Mouse (Mus musculus) cerebellum, adult 18-20 months (tissue): ENCODE results near the gene Syde1.
A peak's percentile ranks its signal among the peaks of the same experiment; 100 is the strongest.
"Not testable (repeated sequence)": the region's sequence is repeated elsewhere in the genome, so short reads cannot be mapped to it uniquely, and the experiment has no call there.

ENCODE experiments used
- DNase-seq, 2 experiments: peaks; one replicate each; pipeline ENCODE4 v3.0.0; 2021

The Syde1 gene

GRCm38 (mm10) chr10:78591406-78592328 is at the start of gene Syde1:
TSS of gene Syde1 (minus strand) at chr10:78591964.
- peak in 1 of 2 experiments; percentile 47 for DNase-seq

- peak; percentile 32 to 37 for DNase-seq
Observed at GRCm38 (mm10) chr10:78632311-78632710, 40.5 kb upstream of the Syde1 start.

- DNase-seq = peak; percentile 55 to 57
Observed at GRCm38 (mm10) chr10:78630194-78630593, 38.4 kb upstream of the Syde1 start.

- DNase-seq = not testable (repeated sequence)
Observed at GRCm38 (mm10) chr10:78623143-78623542, 31.4 kb upstream of the Syde1 start.

- DNase-seq = no peak
Observed at GRCm38 (mm10) chr10:78617974-78618373, 26.2 kb upstream of the Syde1 start, which contains the start of gene Olfr1357. TSS of gene Olfr1357 (minus strand) at chr10:78618074.

- no peak for DNase-seq
Observed at GRCm38 (mm10) chr10:78607602-78608001, 15.8 kb upstream of the Syde1 start.

- peak; percentile 68 for DNase-seq
Observed at GRCm38 (mm10) chr10:78605080-78605479, 13.3 kb upstream of the Syde1 start.

GRCm38 (mm10) chr10:78599865-78600264 is 8.1 kb upstream of the Syde1 start:
- no peak for DNase-seq

GRCm38 (mm10) chr10:78594566-78594965 is 2.8 kb upstream of the Syde1 start:
- no peak for DNase-seq

GRCm38 (mm10) chr10:78594157-78594556 is 2.4 kb upstream of the Syde1 start:
- no peak for DNase-seq

GRCm38 (mm10) chr10:78593736-78594135 is 2.0 kb upstream of the Syde1 start:
- DNase-seq = no peak

GRCm38 (mm10) chr10:78592856-78593379 is 1.2 kb upstream of the Syde1 start:
- no peak for DNase-seq

GRCm38 (mm10) chr10:78590744-78591143 is 1.0 kb downstream of the Syde1 start:
- peak in 1 of 2 experiments; percentile 10 for DNase-seq

GRCm38 (mm10) chr10:78589901-78590300 is 1.9 kb downstream of the Syde1 start:
- DNase-seq = peak in 1 of 2 experiments; percentile 3

- peak in 1 of 2 experiments; percentile 6 for DNase-seq
Observed at GRCm38 (mm10) chr10:78589291-78589690, 2.5 kb downstream of the Syde1 start.

- DNase-seq = no peak
Observed at GRCm38 (mm10) chr10:78586026-78586425, 5.7 kb downstream of the Syde1 start.

GRCm38 (mm10) chr10:78585606-78586005 is 6.2 kb downstream of the Syde1 start:
- peak in 1 of 2 experiments; percentile 5 for DNase-seq

- DNase-seq = no peak
Observed at GRCm38 (mm10) chr10:78584996-78585395, 6.8 kb downstream of the Syde1 start.

GRCm38 (mm10) chr10:78583939-78584338 is 7.8 kb downstream of the Syde1 start:
- no peak for DNase-seq

- DNase-seq = no peak
Observed at GRCm38 (mm10) chr10:78583347-78583746, 8.4 kb downstream of the Syde1 start.

GRCm38 (mm10) chr10:78581121-78581520 is 10.6 kb downstream of the Syde1 start:
- DNase-seq = peak in 1 of 2 experiments; percentile 4

GRCm38 (mm10) chr10:78578204-78578603 is 13.6 kb downstream of the Syde1 start:
- DNase-seq = no peak

GRCm38 (mm10) chr10:78576435-78577184 is 15.2 kb downstream of the Syde1 start:
- DNase-seq = peak in 1 of 2 experiments; percentile 28
